Mouse (Mus musculus): ENCODE measurements around the gene Hoxd10.
A peak's percentile ranks its signal among the peaks of the same experiment; 100 is the strongest.

Hoxd10 gene

GRCm38 (mm10) chr2:74709465-74710419, 18.0 kb downstream of the Hoxd10 start:
- DNase-seq (ENCODE audit: low spot score in 2 of 2), result no peak

GRCm38 (mm10) chr2:74710929-74711543, 19.3 kb downstream of the Hoxd10 start:
- no peak for DNase-seq (ENCODE audit: low spot score in 2 of 2)

- DNase-seq (ENCODE audit: low spot score in 2 of 2), result no peak
These were observed 20.2 kb downstream of the Hoxd10 start, which contains the start of the genes Hoxd3 and Hoxd4 for GRCm38 (mm10) chr2:74711721-74712621. Gene Hoxd3 (plus strand): TSS chr2:74711927. Gene Hoxd4 (plus strand): TSS chr2:74711929.

GRCm38 (mm10) chr2:74713239-74714150, 21.8 kb downstream of the Hoxd10 start:
- no peak for DNase-seq (ENCODE audit: low spot score in 2 of 2)

GRCm38 (mm10) chr2:74714156-74714789, 22.5 kb downstream of the Hoxd10 start:
- DNase-seq (ENCODE audit: low spot score in 2 of 2), result no peak

- DNase-seq (ENCODE audit: low spot score in 2 of 2), result no peak
These were observed 23.2 kb downstream of the Hoxd10 start for GRCm38 (mm10) chr2:74714881-74715280.

- peak; percentile 90 to 92 for DNase-seq (ENCODE audit: low spot score in 2 of 2)
These were observed 23.9 kb downstream of the Hoxd10 start for GRCm38 (mm10) chr2:74715504-74716241.

GRCm38 (mm10) chr2:74720384-74720783, 28.7 kb downstream of the Hoxd10 start:
- no peak for DNase-seq (ENCODE audit: low spot score in 2 of 2)

- no peak for DNase-seq (ENCODE audit: low spot score in 2 of 2)
These were observed 29.3 kb downstream of the Hoxd10 start for GRCm38 (mm10) chr2:74720955-74721491.

GRCm38 (mm10) chr2:74721882-74722281, 30.2 kb downstream of the Hoxd10 start:
- DNase-seq (ENCODE audit: low spot score in 2 of 2), result no peak

- DNase-seq (ENCODE audit: low spot score in 2 of 2), result no peak
These were observed 31.2 kb downstream of the Hoxd10 start for GRCm38 (mm10) chr2:74722949-74723348.

GRCm38 (mm10) chr2:74724244-74725015, 32.7 kb downstream of the Hoxd10 start:
- peak in 1 of 2 experiments; percentile 12 for DNase-seq (ENCODE audit: low spot score in 2 of 2)

- DNase-seq (ENCODE audit: low spot score in 2 of 2), result peak in 1 of 2 experiments; percentile 21
These were observed 33.4 kb downstream of the Hoxd10 start for GRCm38 (mm10) chr2:74725171-74725570.

- DNase-seq (ENCODE audit: low spot score in 2 of 2), result peak in 1 of 2 experiments; percentile 20
These were observed 34.8 kb downstream of the Hoxd10 start, which contains the start of gene Gm28230 for GRCm38 (mm10) chr2:74726551-74726950. Gene Gm28230 (plus strand): TSS chr2:74726728.

GRCm38 (mm10) chr2:74726973-74727639, 35.4 kb downstream of the Hoxd10 start:
- peak in 1 of 2 experiments; percentile 19 for DNase-seq (ENCODE audit: low spot score in 2 of 2)

- no peak for DNase-seq (ENCODE audit: low spot score in 2 of 2)
These were observed 36.0 kb downstream of the Hoxd10 start for GRCm38 (mm10) chr2:74727640-74728302.

GRCm38 (mm10) chr2:74728303-74728680, 36.6 kb downstream of the Hoxd10 start:
- no peak for DNase-seq (ENCODE audit: low spot score in 2 of 2)

Data from cerebellum, postnatal 4 days (tissue).